Mouse (Mus musculus) liver, embryonic 12.5 days (tissue): ENCODE results near the gene Rbp7. TPM values are rescaled to one million over a fixed set of nuclear protein-coding genes. Genes with fewer than 3 reads are reported as not detected.
A peak's percentile ranks its signal among the peaks of the same experiment; 100 is the strongest.

Experiments used
- ATAC-seq: fragments of 200-750 bp; cut with Nextera tagmentation; 2 replicates; pipeline ENCODE4 v1.8.0; 2017; ENCODE audit warnings: moderate number of reproducible peaks, mild to moderate bottlenecking, moderate library complexity
- H3K27ac ChIP-seq: fragments of 300-500 bp; sonication (generic); 2 replicates; pipeline ENCODE4 v1.5.1; 2016; ENCODE audit warnings: mild to moderate bottlenecking
- H3K27me3 ChIP-seq: fragments of 300-500 bp; sonication (generic); replicated peaks from 2 replicates; pipeline ENCODE4 v1.6.1; 2016; ENCODE audit warnings: mild to moderate bottlenecking, moderate library complexity
- H3K36me3 ChIP-seq: fragments of 300-500 bp; sonication (generic); 2 replicates; pipeline ENCODE4 v1.6.1; 2016; ENCODE audit warnings: mild to moderate bottlenecking, moderate library complexity
- H3K4me1 ChIP-seq: fragments of 300-500 bp; sonication (generic); 2 replicates; pipeline ENCODE4 v1.6.1; 2016
- H3K4me2 ChIP-seq: fragments of 300-500 bp; sonication (generic); 2 replicates; pipeline ENCODE4 v1.6.1; 2016; ENCODE audit warnings: mild to moderate bottlenecking, moderate library complexity
- H3K4me3 ChIP-seq: fragments of 300-500 bp; sonication (generic); 2 replicates; pipeline ENCODE4 v1.5.1; 2016; ENCODE audit warnings: mild to moderate bottlenecking, moderate library complexity
- H3K9ac ChIP-seq: fragments of 300-500 bp; sonication (generic); 2 replicates; pipeline ENCODE4 v1.6.1; 2016; ENCODE audit warnings: mild to moderate bottlenecking, moderate library complexity
- H3K9me3 ChIP-seq: fragments of 300-500 bp; sonication (generic); replicated peaks from 2 replicates; pipeline ENCODE4 v1.6.1; 2016; ENCODE audit warnings: mild to moderate bottlenecking, moderate library complexity
- WGBS: fragments of 180-500 bp; shearing (Covaris S2); methylation state at CpG from one replicate; pipeline ENCODE4 v1.1.7; 2016; ENCODE audit not compliant: insufficient replicate concordance; 5-methylcytosine and 5-hydroxymethylcytosine counted together
- polyA plus RNA-seq: library from polyadenylated mRNA; unstranded; fragments of >200 nt; fragmentation: Nextera tagmentation; extraction: Ambion mirVana; gene quantifications from 2 replicates; pipeline ENCODE4 v1.2.1, GENCODE M21; 2016

Gene Rbp7
- not detected in 2 replicates for polyA plus RNA-seq

GRCm38 (mm10) chr4:149454879-149455278 is at the start of gene Rbp7:
Gene Rbp7, minus strand, starts transcription at chr4:149454978.
- 51% methylated on average over 8 of the region's 8 CpGs for WGBS
- Histone ChIP-seq H3K27ac (no peak within 1 kb of the TSS), H3K4me2 (no peak within 1 kb of the TSS), H3K27me3 (peaks cover 4% of the 10 kb centered on the region; the same call in 1 of the 2 replicates), H3K36me3 (no peaks in the 10 kb centered on the region), H3K9ac (no peak within 1 kb of the TSS), H3K4me1 (0 out of 2 replicates have a peak, but pooled peaks cover 5% of the 10 kb centered on the region), H3K4me3 (no peak within 1 kb of the TSS), H3K9me3 (no peaks in the 10 kb centered on the region)
- no peak for ATAC-seq

- Histone ChIP-seq H3K36me3 (peaks cover 32% of the 10 kb centered on the region), H3K27me3 (no peaks in the 10 kb centered on the region), H3K27ac (no peak overlapping the region), H3K4me1 (no peaks in the 10 kb centered on the region), H3K9ac (no peak overlapping the region), H3K4me3 (no peak overlapping the region), H3K9me3 (no peaks in the 10 kb centered on the region), H3K4me2 (no peak overlapping the region)
- WGBS: 74% methylated on average over 5 of the region's 5 CpGs
- no peak for ATAC-seq
Observed at GRCm38 (mm10) chr4:149504363-149504762, 49.6 kb upstream of the Rbp7 start.

- peaks cover 70% of the 10 kb centered on the region for H3K36me3 ChIP-seq
- no peak overlapping the region for H3K27ac ChIP-seq
- H3K4me2 ChIP-seq: no peak overlapping the region
- no peaks in the 10 kb centered on the region for H3K4me1 ChIP-seq
- H3K9me3 ChIP-seq: no peaks in the 10 kb centered on the region
- H3K27me3 ChIP-seq: no peaks in the 10 kb centered on the region
- no peak overlapping the region for H3K9ac ChIP-seq
- 56% methylated on average over 5 of the region's 5 CpGs for WGBS
- no peak for ATAC-seq
- no peak overlapping the region for H3K4me3 ChIP-seq
Observed at GRCm38 (mm10) chr4:149499790-149500189, 45.0 kb upstream of the Rbp7 start.

GRCm38 (mm10) chr4:149498901-149499300 is 44.1 kb upstream of the Rbp7 start:
- H3K27ac ChIP-seq: no peak overlapping the region
- H3K36me3 ChIP-seq: peaks cover 79% of the 10 kb centered on the region
- no peaks in the 10 kb centered on the region for H3K9me3 ChIP-seq
- H3K27me3 ChIP-seq: no peaks in the 10 kb centered on the region
- no peak overlapping the region for H3K4me3 ChIP-seq
- H3K9ac ChIP-seq: no peak overlapping the region
- no peaks in the 10 kb centered on the region for H3K4me1 ChIP-seq
- 72% methylated on average over 8 of the region's 8 CpGs for WGBS
- no peak for ATAC-seq
- H3K4me2 ChIP-seq: no peak overlapping the region

- Histone ChIP-seq H3K4me2 (no peak overlapping the region), H3K9me3 (no peaks in the 10 kb centered on the region), H3K9ac (no peak overlapping the region), H3K27ac (no peak overlapping the region), H3K4me3 (no peak overlapping the region), H3K36me3 (peaks cover 90% of the 10 kb centered on the region), H3K27me3 (no peaks in the 10 kb centered on the region), H3K4me1 (no peaks in the 10 kb centered on the region)
- 79% methylated on average over 2 of the region's 2 CpGs for WGBS
- no peak for ATAC-seq
Observed at GRCm38 (mm10) chr4:149496612-149497011, 41.8 kb upstream of the Rbp7 start.

GRCm38 (mm10) chr4:149491151-149491550 is 36.4 kb upstream of the Rbp7 start:
- no peak overlapping the region for H3K9ac ChIP-seq
- H3K4me2 ChIP-seq: no peak overlapping the region
- H3K9me3 ChIP-seq: 0 out of 2 replicates have a peak, but pooled peaks cover 3% of the 10 kb centered on the region
- no peaks in the 10 kb centered on the region for H3K27me3 ChIP-seq
- no peak for ATAC-seq
- WGBS: 87% methylated on average over 3 of the region's 3 CpGs
- H3K4me3 ChIP-seq: no peak overlapping the region
- peaks cover 92% of the 10 kb centered on the region for H3K36me3 ChIP-seq
- H3K27ac ChIP-seq: no peak overlapping the region
- H3K4me1 ChIP-seq: peaks cover 11% of the 10 kb centered on the region

- ATAC-seq: no peak
- Histone ChIP-seq H3K9ac (no peak overlapping the region), H3K36me3 (peaks cover 78% of the 10 kb centered on the region), H3K4me1 (peaks cover 15% of the 10 kb centered on the region), H3K27me3 (no peaks in the 10 kb centered on the region), H3K9me3 (0 out of 2 replicates have a peak, but pooled peaks cover 3% of the 10 kb centered on the region), H3K4me2 (no peak overlapping the region), H3K27ac (no peak overlapping the region), H3K4me3 (no peak overlapping the region)
- WGBS: 80% methylated on average over 14 of the region's 14 CpGs
Observed at GRCm38 (mm10) chr4:149489415-149490240, 34.9 kb upstream of the Rbp7 start.

- Histone ChIP-seq H3K36me3 (peaks cover 59% of the 10 kb centered on the region), H3K4me1 (peaks cover 24% of the 10 kb centered on the region), H3K9me3 (0 out of 2 replicates have a peak, but pooled peaks cover 3% of the 10 kb centered on the region), H3K27me3 (no peaks in the 10 kb centered on the region), H3K4me2 (no peak overlapping the region), H3K4me3 (no peak overlapping the region), H3K9ac (no peak overlapping the region), H3K27ac (no peak overlapping the region)
- no peak for ATAC-seq
- WGBS: 90% methylated on average over 12 of the region's 12 CpGs
Observed at GRCm38 (mm10) chr4:149487729-149488128, 33.0 kb upstream of the Rbp7 start.

- peaks cover 24% of the 10 kb centered on the region for H3K4me1 ChIP-seq
- H3K4me2 ChIP-seq: peak overlapping the region; percentile 79
- H3K4me3 ChIP-seq: peak overlapping the region; percentile 93
- ATAC-seq: peak; percentile 16; the same call in 1 of the 2 replicates
- H3K9ac ChIP-seq: peak overlapping the region; percentile 82
- under 1% methylated on average over 10 of the region's 10 CpGs for WGBS
- peak overlapping the region; percentile 77 for H3K27ac ChIP-seq
- H3K36me3 ChIP-seq: peaks cover 41% of the 10 kb centered on the region
- H3K27me3 ChIP-seq: no peaks in the 10 kb centered on the region
- H3K9me3 ChIP-seq: no peaks in the 10 kb centered on the region
Observed at GRCm38 (mm10) chr4:149485825-149486206, 31.0 kb upstream of the Rbp7 start.

GRCm38 (mm10) chr4:149485053-149485824 is 30.5 kb upstream of the Rbp7 start, which contains the start of the genes Nmnat1 and Lzic:
Gene Nmnat1, minus strand, starts transcription at chr4:149485202.
Gene Lzic, plus strand, starts transcription at chr4:149485229.
- Histone ChIP-seq H3K27me3 (no peaks in the 10 kb centered on the region), H3K9me3 (no peaks in the 10 kb centered on the region), H3K36me3 (peaks cover 37% of the 10 kb centered on the region), H3K9ac (peak within 1 kb of the TSS; percentile 82), H3K27ac (peak within 1 kb of the TSS; percentile 77), H3K4me3 (peak within 1 kb of the TSS; percentile 93), H3K4me1 (peaks cover 24% of the 10 kb centered on the region), H3K4me2 (peak within 1 kb of the TSS; percentile 79)
- peak; percentile 98 for ATAC-seq
- WGBS: 2% methylated on average over 60 of the region's 60 CpGs

- Histone ChIP-seq H3K9ac (peak overlapping the region; percentile 82), H3K36me3 (peaks cover 30% of the 10 kb centered on the region), H3K4me2 (peak overlapping the region; percentile 79), H3K4me3 (peak overlapping the region; percentile 93), H3K27ac (peak overlapping the region; percentile 77; the same call in 1 of the 2 replicates), H3K27me3 (no peaks in the 10 kb centered on the region), H3K4me1 (peaks cover 24% of the 10 kb centered on the region), H3K9me3 (no peaks in the 10 kb centered on the region)
- no peak for ATAC-seq
- WGBS: 43% methylated on average over 3 of the region's 3 CpGs
Observed at GRCm38 (mm10) chr4:149484566-149484965, 29.8 kb upstream of the Rbp7 start.

GRCm38 (mm10) chr4:149477078-149477477 is 22.3 kb upstream of the Rbp7 start, which contains the start of gene Tmem274:
Gene Tmem274, plus strand, starts transcription at chr4:149477378.
- ATAC-seq: no peak
- H3K4me2 ChIP-seq: no peak within 1 kb of the TSS
- H3K9me3 ChIP-seq: no peaks in the 10 kb centered on the region
- no peak within 1 kb of the TSS for H3K9ac ChIP-seq
- H3K4me3 ChIP-seq: no peak within 1 kb of the TSS
- no peaks in the 10 kb centered on the region for H3K4me1 ChIP-seq
- peaks cover 13% of the 10 kb centered on the region for H3K36me3 ChIP-seq
- 76% methylated on average over 11 of the region's 11 CpGs for WGBS
- no peak within 1 kb of the TSS for H3K27ac ChIP-seq
- no peaks in the 10 kb centered on the region for H3K27me3 ChIP-seq
